Mouse (Mus musculus) limb, embryonic 12.5 days (tissue): ENCODE data around the gene Esyt3. TPM values are rescaled to one million over a fixed set of nuclear protein-coding genes. Genes with fewer than 3 reads are reported as not detected.

ENCODE experiments used
- ATAC-seq: fragments of 200-750 bp; cut with Nextera tagmentation; 2 replicates; pipeline ENCODE4 v1.8.0; 2017; ENCODE audit warnings: low read depth, moderate TSS enrichment; ENCODE audit not compliant: insufficient number of reproducible peaks, insufficient read depth, low FRiP score, low TSS enrichment
- H3K27ac ChIP-seq: fragments of 300-500 bp; sonication (generic); 2 replicates; pipeline ENCODE4 v1.5.1; 2016; ENCODE audit warnings: mild to moderate bottlenecking, moderate library complexity
- H3K27me3 ChIP-seq: fragments of 300-500 bp; sonication (generic); 2 replicates; pipeline ENCODE4 v1.6.1; 2016; ENCODE audit warnings: mild to moderate bottlenecking, moderate library complexity
- H3K36me3 ChIP-seq: fragments of 300-500 bp; sonication (generic); 2 replicates; pipeline ENCODE4 v1.6.1; 2016; ENCODE audit warnings: mild to moderate bottlenecking, moderate library complexity
- H3K4me1 ChIP-seq: fragments of 300-500 bp; sonication (generic); replicated peaks from 2 replicates; pipeline ENCODE4 v1.6.1; 2016
- H3K4me2 ChIP-seq: fragments of 300-500 bp; sonication (generic); 2 replicates; pipeline ENCODE4 v1.6.1; 2016; ENCODE audit warnings: mild to moderate bottlenecking, moderate library complexity
- H3K4me3 ChIP-seq: fragments of 300-500 bp; sonication (generic); replicated peaks from 2 replicates; pipeline ENCODE4 v1.5.1; 2016; ENCODE audit warnings: mild to moderate bottlenecking
- H3K9ac ChIP-seq: fragments of 300-500 bp; sonication (generic); replicated peaks from 2 replicates; pipeline ENCODE4 v1.6.1; 2016; ENCODE audit warnings: mild to moderate bottlenecking, moderate library complexity
- H3K9me3 ChIP-seq: fragments of 300-500 bp; sonication (generic); 2 replicates; pipeline ENCODE4 v1.6.1; 2016; ENCODE audit warnings: mild to moderate bottlenecking, moderate library complexity
- WGBS: fragments of 180-500 bp; shearing (Covaris S2); methylation state at CpG from one replicate; pipeline ENCODE4 v1.1.7; 2016; 5-methylcytosine and 5-hydroxymethylcytosine counted together
- polyA plus RNA-seq: library from polyadenylated mRNA; unstranded; fragments of >200 nt; fragmentation: Nextera tagmentation; extraction: Ambion mirVana; gene quantifications from 2 replicates; pipeline ENCODE4 v1.2.1, GENCODE M21; 2016

Esyt3 gene
- polyA plus RNA-seq, 1 experiment from 2014 or later, result 0.63 TPM

GRCm38 (mm10) chr9:99353390-99353789 is 5.0 kb downstream of the Esyt3 start:
- no peak for ATAC-seq
- peaks cover 12% of the 10 kb centered on the region for H3K4me1 ChIP-seq
- 55% methylated on average over 6 of the region's 6 CpGs for WGBS

GRCm38 (mm10) chr9:99352964-99353363 is 5.4 kb downstream of the Esyt3 start:
- Histone ChIP-seq H3K4me2 (no peak overlapping the region), H3K9ac (no peak overlapping the region), H3K36me3 (no peaks in the 10 kb centered on the region), H3K4me1 (peaks cover 8% of the 10 kb centered on the region), H3K9me3 (0 out of 2 replicates have a peak, but pooled peaks cover 6% of the 10 kb centered on the region), H3K27ac (no peak overlapping the region), H3K4me3 (no peak overlapping the region), H3K27me3 (peaks cover 30% of the 10 kb centered on the region)
- ATAC-seq, result no peak
- WGBS, result 69% methylated on average over 4 of the region's 4 CpGs

More at GRCm38 (mm10) chr9:99353390-99353789, 5.0 kb downstream of the Esyt3 start:
- Histone ChIP-seq H3K4me3 (no peak overlapping the region), H3K9me3 (0 out of 2 replicates have a peak, but pooled peaks cover 6% of the 10 kb centered on the region), H3K27me3 (peaks cover 34% of the 10 kb centered on the region), H3K4me2 (no peak overlapping the region), H3K36me3 (no peaks in the 10 kb centered on the region), H3K9ac (no peak overlapping the region), H3K27ac (no peak overlapping the region)

- Histone ChIP-seq H3K4me2 (no peak overlapping the region), H3K4me1 (no peaks in the 10 kb centered on the region), H3K9me3 (0 out of 2 replicates have a peak, but pooled peaks cover 6% of the 10 kb centered on the region), H3K36me3 (no peaks in the 10 kb centered on the region), H3K9ac (no peak overlapping the region), H3K27ac (no peak overlapping the region), H3K27me3 (no peaks in the 10 kb centered on the region), H3K4me3 (no peak overlapping the region)
- 28% methylated on average over 4 of the region's 4 CpGs for WGBS
- ATAC-seq, result no peak
Observed at GRCm38 (mm10) chr9:99345351-99345792, 13.0 kb downstream of the Esyt3 start.

- H3K9ac ChIP-seq, result no peak overlapping the region
- no peaks in the 10 kb centered on the region for H3K36me3 ChIP-seq
- no peak for ATAC-seq
- H3K9me3 ChIP-seq, result no peaks in the 10 kb centered on the region
- 74% methylated on average over 3 of the region's 3 CpGs for WGBS
- H3K27ac ChIP-seq, result no peak overlapping the region
- H3K4me3 ChIP-seq, result no peak overlapping the region
- no peak overlapping the region for H3K4me2 ChIP-seq
- H3K27me3 ChIP-seq, result no peaks in the 10 kb centered on the region
- peaks cover 13% of the 10 kb centered on the region for H3K4me1 ChIP-seq
Observed at GRCm38 (mm10) chr9:99341600-99341999, 16.8 kb downstream of the Esyt3 start.

- Histone ChIP-seq H3K27ac (no peak overlapping the region), H3K9me3 (no peaks in the 10 kb centered on the region), H3K36me3 (no peaks in the 10 kb centered on the region), H3K27me3 (no peaks in the 10 kb centered on the region), H3K9ac (no peak overlapping the region), H3K4me1 (peaks cover 13% of the 10 kb centered on the region), H3K4me3 (no peak overlapping the region), H3K4me2 (no peak overlapping the region)
- no peak for ATAC-seq
- WGBS, result 87% methylated on average over 12 of the region's 12 CpGs
Observed at GRCm38 (mm10) chr9:99340126-99340525, 18.2 kb downstream of the Esyt3 start.

- Histone ChIP-seq H3K4me1 (peaks cover 13% of the 10 kb centered on the region), H3K9ac (no peak overlapping the region), H3K4me2 (no peak overlapping the region), H3K36me3 (no peaks in the 10 kb centered on the region), H3K27ac (no peak overlapping the region), H3K4me3 (no peak overlapping the region), H3K27me3 (no peaks in the 10 kb centered on the region), H3K9me3 (no peaks in the 10 kb centered on the region)
- ATAC-seq, result no peak
- 81% methylated on average over 1 of the region's 1 CpGs for WGBS
Observed at GRCm38 (mm10) chr9:99339182-99339581, 19.2 kb downstream of the Esyt3 start.

- H3K4me1 ChIP-seq, result peaks cover 13% of the 10 kb centered on the region
- no peaks in the 10 kb centered on the region for H3K9me3 ChIP-seq
- H3K9ac ChIP-seq, result no peak overlapping the region
- no peaks in the 10 kb centered on the region for H3K36me3 ChIP-seq
- no peaks in the 10 kb centered on the region for H3K27me3 ChIP-seq
- H3K27ac ChIP-seq, result 0 out of 2 replicates have a peak overlapping the region, but pooled peaks have one; percentile 17
- ATAC-seq, result peak; percentile 27; the same call in 1 of the 2 replicates
- H3K4me2 ChIP-seq, result no peak overlapping the region
- 89% methylated on average over 1 of the region's 1 CpGs for WGBS
- no peak overlapping the region for H3K4me3 ChIP-seq
Observed at GRCm38 (mm10) chr9:99338293-99338692, 20.1 kb downstream of the Esyt3 start.

GRCm38 (mm10) chr9:99336538-99336937 is 21.8 kb downstream of the Esyt3 start:
- H3K4me1 ChIP-seq, result peaks cover 13% of the 10 kb centered on the region
- H3K27me3 ChIP-seq, result no peaks in the 10 kb centered on the region
- 96% methylated on average over 4 of the region's 4 CpGs for WGBS
- no peaks in the 10 kb centered on the region for H3K9me3 ChIP-seq
- H3K9ac ChIP-seq, result no peak overlapping the region
- no peak for ATAC-seq
- H3K27ac ChIP-seq, result no peak overlapping the region
- H3K36me3 ChIP-seq, result no peaks in the 10 kb centered on the region
- H3K4me2 ChIP-seq, result no peak overlapping the region
- no peak overlapping the region for H3K4me3 ChIP-seq

- Histone ChIP-seq H3K27me3 (no peaks in the 10 kb centered on the region), H3K9ac (no peak overlapping the region), H3K4me2 (no peak overlapping the region), H3K36me3 (no peaks in the 10 kb centered on the region), H3K9me3 (no peaks in the 10 kb centered on the region), H3K27ac (no peak overlapping the region), H3K4me1 (no peaks in the 10 kb centered on the region), H3K4me3 (no peak overlapping the region)
- ATAC-seq, result no peak
- 81% methylated on average over 4 of the region's 4 CpGs for WGBS
Observed at GRCm38 (mm10) chr9:99326881-99327280, 31.5 kb downstream of the Esyt3 start.

GRCm38 (mm10) chr9:99325961-99326360 is 32.4 kb downstream of the Esyt3 start:
- no peak overlapping the region for H3K9ac ChIP-seq
- H3K4me3 ChIP-seq, result no peak overlapping the region
- no peaks in the 10 kb centered on the region for H3K4me1 ChIP-seq
- no peak for ATAC-seq
- no peak overlapping the region for H3K4me2 ChIP-seq
- no peaks in the 10 kb centered on the region for H3K36me3 ChIP-seq
- 87% methylated on average over 4 of the region's 4 CpGs for WGBS
- H3K27me3 ChIP-seq, result no peaks in the 10 kb centered on the region
- H3K9me3 ChIP-seq, result no peaks in the 10 kb centered on the region
- no peak overlapping the region for H3K27ac ChIP-seq

GRCm38 (mm10) chr9:99325208-99325929 is 33.0 kb downstream of the Esyt3 start:
- H3K36me3 ChIP-seq, result no peaks in the 10 kb centered on the region
- no peak for ATAC-seq
- 93% methylated on average over 7 of the region's 7 CpGs for WGBS
- no peaks in the 10 kb centered on the region for H3K4me1 ChIP-seq
- no peaks in the 10 kb centered on the region for H3K27me3 ChIP-seq
- H3K4me3 ChIP-seq, result no peak overlapping the region
- no peak overlapping the region for H3K27ac ChIP-seq
- no peak overlapping the region for H3K4me2 ChIP-seq
- no peak overlapping the region for H3K9ac ChIP-seq
- H3K9me3 ChIP-seq, result no peaks in the 10 kb centered on the region

GRCm38 (mm10) chr9:99320006-99320405 is 38.4 kb downstream of the Esyt3 start:
- no peak overlapping the region for H3K4me3 ChIP-seq
- 78% methylated on average over 8 of the region's 8 CpGs for whole genome bisulfite sequencing
- no peak overlapping the region for H3K27ac ChIP-seq
- no peaks in the 10 kb centered on the region for H3K36me3 ChIP-seq
- H3K27me3 ChIP-seq, result peaks cover 2% of the 10 kb centered on the region; the same call in 1 of the 2 replicates
- no peak overlapping the region for H3K4me2 ChIP-seq
- no peak overlapping the region for H3K9ac ChIP-seq
- no peaks in the 10 kb centered on the region for H3K4me1 ChIP-seq
- H3K9me3 ChIP-seq, result no peaks in the 10 kb centered on the region
- ATAC-seq, result no peak
